Mouse (Mus musculus): ENCODE measurements around the gene Gm20388.

Gm20388 gene

DNA sequence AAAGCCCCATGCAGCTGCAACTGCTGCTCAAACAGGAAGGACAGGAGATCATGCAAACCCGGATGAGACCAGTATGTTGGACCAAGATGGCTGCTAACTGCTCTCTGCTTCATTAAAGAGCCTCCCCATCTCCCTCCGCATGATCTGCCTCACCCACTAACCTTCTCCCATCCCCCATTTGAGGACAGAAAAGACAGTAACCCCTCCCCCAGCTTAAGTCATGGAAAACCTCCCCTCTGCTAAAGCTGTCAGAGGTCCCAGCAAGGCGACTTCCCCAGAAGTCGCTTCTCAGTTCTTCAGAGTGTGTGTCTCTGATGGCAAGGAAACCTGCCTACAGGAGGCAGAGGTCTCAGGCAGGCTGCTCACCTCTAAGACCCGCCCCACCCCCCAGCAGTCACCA lies 1777.9 kb downstream of the Gm20388 start:
- no peak for DNase-seq (ENCODE audit: low read depth, low spot score)

DNA sequence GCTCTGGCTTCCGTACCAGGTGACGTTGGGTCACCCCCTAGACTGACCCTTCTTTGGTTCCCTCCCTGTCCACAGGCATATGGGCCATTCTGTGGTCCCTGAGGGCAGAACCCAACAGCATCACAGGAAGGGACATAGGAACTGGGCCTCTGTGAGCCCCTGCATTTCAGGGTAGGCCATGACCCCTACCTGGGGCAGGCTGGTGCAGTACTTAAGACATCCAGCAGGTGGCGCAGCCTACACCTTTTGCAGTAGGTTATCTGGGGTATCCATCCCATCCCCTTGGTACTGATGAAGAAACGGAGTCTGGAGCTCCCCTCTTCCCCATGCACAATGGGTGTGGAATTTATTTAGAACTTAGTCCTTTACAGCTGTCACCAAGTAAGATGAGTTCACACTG lies 1783.8 kb downstream of the Gm20388 start:
- peak; percentile 31 for DNase-seq (ENCODE audit: low read depth, low spot score)

DNA sequence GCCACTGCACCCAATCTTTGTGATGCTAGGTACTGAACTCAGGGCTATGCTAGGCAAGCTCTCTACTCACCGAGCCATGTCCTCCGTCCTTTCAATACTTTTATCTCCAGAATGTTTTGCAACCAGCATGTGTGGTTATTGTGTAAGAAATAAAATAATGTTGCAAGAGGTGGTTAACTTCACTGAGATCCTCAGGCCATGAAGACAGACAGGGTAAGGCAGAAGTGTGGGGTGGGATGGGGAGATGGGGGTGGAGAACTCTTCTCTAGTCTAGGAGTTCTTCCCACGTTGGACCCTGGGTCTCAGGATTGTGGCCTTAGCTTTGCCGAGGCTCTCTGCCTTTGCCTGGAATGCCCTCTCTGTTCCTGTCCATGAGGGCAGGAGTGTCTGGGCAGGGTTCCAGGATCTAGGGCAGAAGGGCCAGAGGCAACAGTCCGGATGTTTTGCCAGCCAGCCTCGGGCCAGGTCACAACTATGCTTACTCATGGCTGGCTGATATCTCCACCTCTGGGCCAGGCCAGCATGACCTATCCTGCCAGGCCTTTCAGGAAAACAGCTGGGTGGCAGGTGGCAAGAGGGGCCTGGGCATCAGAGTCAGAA lies 1785.0 kb downstream of the Gm20388 start:
- no peak for DNase-seq (ENCODE audit: low read depth, low spot score)

DNA sequence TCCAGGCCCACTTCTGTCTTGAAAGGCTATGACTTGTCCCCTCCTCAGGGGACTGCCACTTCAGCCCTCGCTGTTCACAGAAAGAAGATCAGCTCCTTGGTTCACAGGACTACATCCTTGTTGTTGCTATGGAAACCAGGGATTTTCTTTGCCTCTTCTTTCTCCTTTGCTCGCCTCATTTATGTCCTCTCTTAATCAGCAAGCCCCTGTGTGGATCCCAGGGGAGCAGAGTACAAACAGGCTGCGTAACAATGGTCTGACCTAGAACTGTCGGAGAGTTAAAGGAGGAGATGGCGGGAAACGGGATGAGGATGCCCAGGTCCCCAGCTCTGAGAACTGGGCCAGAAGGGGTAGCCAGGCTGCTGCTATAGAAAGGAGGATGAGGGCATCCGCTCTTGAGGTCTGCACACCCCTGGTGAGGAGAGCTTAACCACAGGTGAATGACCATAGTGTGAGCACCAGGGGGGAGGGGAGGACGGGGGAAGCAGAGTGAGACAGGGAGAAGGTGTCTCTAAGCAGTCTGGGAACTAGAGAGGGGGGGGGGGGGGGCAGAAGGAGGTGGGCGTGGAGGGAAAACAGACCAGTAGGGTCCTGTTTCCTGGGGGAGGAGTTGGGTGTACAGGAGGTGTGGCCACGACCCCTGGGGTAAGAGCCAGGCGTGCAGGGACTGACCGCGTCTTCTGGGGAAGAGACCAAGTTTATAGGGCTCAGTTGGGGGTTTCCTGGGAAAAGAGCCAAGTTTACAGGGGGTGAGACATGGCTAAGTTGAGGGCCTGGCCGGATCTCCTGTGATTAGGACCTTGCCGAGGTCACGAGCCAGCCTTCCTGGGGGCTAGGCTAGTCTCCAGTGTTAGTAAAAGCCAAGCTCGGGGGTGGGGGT lies 1787.3 kb downstream of the Gm20388 start:
- DNase-seq (ENCODE audit: low read depth, low spot score) = no peak

DNA sequence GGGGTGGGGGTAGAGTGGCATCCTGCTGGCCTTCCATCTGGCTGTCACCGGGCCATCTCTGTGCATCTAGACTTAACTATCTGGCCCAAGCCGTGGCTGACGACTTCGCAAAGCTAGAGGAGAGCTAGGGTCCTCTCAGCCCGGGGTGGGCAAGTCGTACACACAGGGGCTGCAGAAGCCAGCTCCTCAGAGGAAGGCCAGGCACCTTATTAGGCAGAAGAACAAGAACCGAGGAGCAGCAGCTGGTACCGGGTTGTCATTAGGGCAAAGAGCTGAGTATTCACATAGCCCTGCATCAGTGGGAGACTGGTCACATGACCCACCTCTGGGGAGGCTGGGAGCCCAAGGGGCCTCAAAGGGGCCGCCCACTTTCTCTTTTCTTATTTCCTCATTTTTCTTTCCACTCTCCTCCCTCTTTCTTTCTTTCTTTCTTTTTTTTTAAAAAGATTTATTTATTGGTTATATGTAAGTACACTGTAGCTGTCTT lies 1788.0 kb downstream of the Gm20388 start:
- DNase-seq (ENCODE audit: low read depth, low spot score) = no peak

DNA sequence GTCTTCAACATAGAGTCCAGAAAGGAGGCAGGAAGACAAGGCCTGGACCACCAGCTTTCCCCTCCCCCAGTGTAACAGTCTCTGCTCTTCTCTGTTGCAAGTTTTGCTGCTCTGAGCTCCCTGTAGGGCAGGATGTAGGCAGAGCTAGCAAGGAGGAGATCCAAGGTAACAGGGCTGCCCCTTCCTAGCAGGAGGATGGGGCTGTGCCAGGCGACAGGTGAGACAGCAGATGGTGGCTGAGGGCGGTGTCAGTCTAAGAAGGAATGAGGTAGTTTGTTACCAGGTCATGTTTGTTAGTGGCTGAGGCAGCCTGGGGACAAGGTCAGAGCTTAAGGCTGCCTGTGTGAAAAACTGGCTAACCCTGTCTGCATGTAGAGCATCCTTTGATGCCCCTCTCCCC lies 1789.3 kb downstream of the Gm20388 start:
- no peak for DNase-seq (ENCODE audit: low read depth, low spot score)

DNA sequence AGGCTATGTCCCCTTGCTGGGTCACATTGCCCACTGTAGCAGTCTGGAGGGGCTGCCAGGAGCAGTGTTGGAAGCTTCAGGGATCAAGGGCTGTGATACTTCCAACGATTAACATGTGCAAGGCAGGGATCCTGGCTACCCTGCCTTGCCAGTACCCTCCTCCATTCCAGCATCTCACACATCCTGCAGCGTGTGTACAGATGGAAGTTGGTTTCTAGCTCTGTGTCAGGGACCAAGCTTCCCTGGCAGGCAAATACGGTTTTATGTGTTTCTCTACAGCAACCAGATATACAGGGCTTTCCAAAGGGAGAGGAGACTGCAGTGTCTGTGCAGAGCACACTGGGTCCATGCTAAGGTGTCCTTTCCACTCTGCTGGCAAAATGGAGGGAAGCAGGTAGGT lies 1794.5 kb downstream of the Gm20388 start:
- DNase-seq (ENCODE audit: low read depth, low spot score) = no peak

DNA sequence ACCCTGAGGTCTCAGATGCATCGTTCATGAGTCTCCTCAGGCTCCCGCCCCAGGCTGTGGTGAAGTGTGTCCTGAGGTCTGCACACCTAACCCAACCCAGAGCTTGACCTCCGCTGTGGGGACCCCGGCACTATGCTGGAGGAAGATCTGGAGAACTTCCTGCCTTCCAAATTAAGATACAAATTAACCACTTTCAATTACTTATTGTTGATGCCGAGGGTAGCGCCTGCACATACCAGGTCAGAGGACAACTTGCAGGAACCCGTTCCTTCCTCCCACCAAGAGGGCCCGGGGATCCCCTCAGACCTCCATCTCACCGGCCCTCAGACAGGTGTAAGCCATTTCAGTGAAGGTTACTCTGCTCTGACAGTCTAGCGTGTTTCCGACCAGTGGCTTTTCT lies 1796.3 kb downstream of the Gm20388 start:
- DNase-seq (ENCODE audit: low read depth, low spot score) = no peak

DNA sequence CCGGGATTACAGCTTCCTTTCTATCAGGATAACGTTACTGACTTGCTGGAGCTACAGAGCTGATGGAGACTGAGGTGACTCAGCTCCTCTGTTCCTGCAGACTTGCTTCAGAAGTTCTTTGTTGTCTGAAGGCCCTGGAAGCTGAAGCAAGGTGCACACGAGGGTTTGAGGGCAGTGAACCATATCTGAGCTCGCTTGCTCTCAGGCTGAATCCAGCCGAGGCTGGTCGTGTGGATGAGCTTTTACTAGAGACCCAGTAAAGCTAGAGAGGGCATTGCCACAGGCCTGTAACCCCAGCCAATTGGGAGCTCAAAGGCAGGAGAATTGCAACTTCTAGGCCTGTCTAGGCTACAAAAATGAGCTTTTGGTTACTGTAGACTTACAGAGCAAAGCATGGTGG lies 1797.8 kb downstream of the Gm20388 start:
- DNase-seq (ENCODE audit: low read depth, low spot score) = no peak

DNA sequence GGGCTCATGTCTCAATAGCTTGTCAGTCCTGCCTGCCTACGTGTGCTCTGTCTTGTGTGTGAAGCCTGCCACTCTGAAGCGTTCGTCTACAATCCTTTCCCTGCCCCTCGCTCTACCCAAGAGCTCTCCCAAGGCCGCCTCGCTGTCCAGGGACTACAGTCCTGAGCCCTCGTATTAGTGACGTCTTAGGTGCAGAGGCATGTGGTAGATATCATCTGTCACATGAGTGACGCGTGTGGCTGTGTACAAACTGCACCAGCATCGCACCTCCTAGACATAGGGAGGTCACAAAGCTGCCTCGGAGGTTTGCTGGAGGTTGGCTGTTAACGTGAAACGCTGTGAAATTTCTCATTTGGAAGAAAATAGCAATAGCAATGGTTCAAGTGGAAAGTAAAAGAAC lies 1806.9 kb downstream of the Gm20388 start:
- no peak for DNase-seq (ENCODE audit: low read depth, low spot score)

DNA sequence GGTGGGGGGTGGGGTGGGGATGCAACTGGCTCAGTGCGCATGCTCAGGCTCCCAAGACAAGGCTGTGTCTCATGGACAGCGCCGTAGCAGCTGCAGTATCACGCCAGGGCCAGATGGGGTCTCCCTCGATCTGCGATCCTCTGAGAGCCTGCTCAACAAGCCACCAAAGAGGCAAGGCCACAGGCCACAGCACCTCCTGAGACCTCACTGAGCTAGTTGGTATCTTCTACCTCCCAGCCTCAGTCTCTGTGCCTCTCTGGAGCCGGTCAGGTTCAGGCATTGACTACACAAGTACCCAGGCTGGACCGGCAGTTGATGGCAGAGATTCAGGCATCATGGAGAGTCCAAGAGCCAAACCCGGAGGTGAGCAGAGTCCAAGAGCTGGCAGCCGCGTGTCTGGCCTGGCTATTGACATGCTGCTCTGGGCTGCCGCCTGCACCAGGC lies 1807.4 kb downstream of the Gm20388 start:
- DNase-seq (ENCODE audit: low read depth, low spot score) = peak; percentile 24

DNA sequence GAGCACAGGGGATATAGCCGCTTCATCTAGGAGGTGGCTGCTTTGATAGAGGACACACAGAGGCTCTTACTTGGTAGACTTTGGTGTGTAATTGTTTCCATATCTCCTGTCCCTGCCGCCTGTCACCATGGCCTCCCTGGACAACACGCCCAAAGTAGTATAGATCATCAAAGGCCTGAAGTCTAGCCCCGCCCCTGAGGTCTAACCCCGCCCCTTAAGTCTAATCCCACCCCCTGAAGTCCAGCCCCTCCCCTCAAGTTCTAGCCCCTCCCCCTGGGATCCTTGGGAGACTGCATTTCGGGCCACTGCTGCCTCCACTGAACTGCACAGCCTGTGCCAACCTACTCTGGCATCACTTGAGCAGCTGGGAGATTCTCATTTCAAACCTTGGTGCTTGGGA lies 1808.3 kb downstream of the Gm20388 start:
- no peak for DNase-seq (ENCODE audit: low read depth, low spot score)

DNA sequence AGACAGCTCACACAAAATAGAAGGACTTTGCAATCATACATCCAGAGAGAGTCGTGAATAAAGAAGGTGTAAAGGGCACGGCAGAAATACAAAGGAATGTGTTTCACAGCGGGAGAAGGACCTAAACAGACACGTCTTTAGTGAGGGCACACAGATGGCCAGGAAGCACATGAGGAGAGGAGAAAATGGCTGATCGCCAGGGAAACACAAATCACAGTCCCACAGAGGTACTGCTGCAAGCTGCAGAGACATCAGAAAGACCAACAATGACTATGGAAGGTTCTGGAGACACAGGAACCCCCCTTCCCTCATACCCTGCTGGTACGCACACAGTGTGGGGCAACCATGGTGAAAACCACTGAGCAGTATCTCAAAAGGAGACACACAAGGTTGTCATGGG lies 1810.4 kb downstream of the Gm20388 start:
- DNase-seq (ENCODE audit: low read depth, low spot score) = no peak

DNA sequence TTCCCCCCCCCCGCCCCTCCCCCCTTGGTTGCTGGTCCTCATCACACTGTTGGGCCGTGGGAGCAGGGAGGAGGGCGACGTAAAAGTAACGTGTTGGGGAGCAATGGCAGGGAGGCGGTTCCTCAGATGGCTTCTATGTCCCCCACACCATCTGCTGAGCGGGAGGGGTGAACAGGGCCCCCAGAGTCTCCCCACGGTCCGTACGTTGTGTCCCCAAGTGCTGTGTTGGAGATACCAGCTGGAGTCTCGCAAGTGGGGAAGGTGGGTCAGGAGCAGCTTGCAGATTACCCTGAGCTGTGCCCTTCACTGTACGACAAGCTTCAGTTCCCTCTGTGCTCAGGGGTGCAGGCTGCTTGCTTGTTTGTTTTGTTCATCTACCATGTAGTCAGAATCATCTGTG lies 1813.2 kb downstream of the Gm20388 start:
- no peak for DNase-seq (ENCODE audit: low read depth, low spot score)

DNA sequence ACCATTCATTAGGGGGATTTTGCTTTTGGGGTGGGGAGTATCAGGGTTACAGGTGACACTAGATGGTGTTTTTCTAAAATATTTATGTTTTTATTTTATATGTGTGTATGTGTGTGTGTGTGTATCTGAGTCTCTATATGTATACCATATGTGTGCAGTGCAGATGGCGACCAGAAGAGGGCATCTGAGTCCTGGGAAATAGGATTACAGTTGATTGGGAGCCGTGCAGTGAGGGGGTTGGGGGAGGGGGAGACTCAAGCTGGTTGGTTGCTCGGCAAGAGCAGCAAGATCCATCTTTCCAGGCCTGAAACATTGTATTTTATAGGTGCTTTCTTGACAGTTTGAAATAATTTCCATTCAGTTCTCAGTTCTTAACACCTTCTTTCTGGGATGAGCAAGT lies 1816.5 kb downstream of the Gm20388 start:
- no peak for DNase-seq (ENCODE audit: low read depth, low spot score)

DNA sequence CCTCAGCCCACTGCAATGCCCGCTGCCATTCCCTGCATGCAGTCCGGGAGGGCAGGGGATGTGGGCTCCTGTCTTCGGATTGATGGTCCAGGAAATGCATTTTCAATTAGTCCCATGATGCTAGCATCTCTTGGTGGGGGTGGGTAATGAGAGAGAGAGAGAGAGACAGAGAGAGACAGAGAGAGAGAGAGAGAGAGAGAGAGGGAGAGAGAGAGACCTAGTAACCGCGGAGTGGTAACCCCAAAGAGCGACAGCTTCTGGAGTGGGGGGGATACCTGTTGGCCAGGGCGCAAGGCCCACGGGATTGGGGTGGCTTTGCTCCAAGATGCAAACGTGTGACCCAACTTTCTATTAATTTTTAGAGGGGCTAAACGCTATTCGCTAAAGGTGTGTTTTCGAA lies 1818.7 kb downstream of the Gm20388 start, which contains the start of gene Jph3:
Gene Jph3, plus strand, starts transcription at position 301 of the 400 bp plus-strand sequence.
- DNase-seq (ENCODE audit: low read depth, low spot score) = no peak

DNA sequence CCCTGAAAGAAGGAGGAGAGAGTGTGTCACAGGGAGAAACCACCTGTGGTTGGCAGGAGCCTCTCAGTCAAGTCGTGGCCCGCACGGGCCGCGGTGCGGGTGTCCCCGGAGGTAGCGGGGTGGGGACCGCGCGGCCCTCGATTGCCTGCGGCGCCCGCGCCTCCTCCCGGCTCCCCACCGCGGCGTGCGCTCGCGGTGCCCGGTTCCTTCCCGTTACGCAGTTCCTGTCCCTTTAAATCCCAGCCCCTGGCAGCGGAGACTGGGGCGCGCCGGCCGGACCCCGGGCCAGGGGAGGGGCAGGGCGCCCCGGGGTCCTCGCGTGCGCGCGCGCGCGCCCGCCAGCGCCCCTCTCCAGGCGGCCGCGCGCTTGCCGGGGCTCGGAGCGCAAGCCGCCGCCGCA lies 1819.1 kb downstream of the Gm20388 start:
- DNase-seq (ENCODE audit: low read depth, low spot score) = no peak

DNA sequence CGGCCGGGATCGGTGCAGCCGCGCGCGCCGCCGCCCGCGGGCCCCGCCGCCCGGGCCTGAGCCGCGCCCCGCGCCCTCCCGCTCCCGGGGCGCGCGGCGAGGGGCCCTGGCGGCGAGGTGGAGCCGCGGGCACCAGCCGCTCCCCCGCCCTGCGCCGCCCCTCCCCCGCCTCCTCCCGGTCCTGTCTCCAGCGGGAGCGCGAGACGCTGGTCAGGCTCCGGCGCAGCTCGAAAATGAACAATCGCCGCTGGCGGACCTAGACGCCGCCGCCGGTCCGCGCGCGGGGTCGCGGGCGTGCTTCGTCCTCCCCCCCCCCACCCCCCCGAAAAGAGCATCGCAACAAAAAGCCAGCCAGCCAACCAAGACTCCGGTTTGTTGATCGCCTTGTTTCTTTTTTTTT lies 1819.5 kb downstream of the Gm20388 start:
- DNase-seq (ENCODE audit: low read depth, low spot score) = no peak

DNA sequence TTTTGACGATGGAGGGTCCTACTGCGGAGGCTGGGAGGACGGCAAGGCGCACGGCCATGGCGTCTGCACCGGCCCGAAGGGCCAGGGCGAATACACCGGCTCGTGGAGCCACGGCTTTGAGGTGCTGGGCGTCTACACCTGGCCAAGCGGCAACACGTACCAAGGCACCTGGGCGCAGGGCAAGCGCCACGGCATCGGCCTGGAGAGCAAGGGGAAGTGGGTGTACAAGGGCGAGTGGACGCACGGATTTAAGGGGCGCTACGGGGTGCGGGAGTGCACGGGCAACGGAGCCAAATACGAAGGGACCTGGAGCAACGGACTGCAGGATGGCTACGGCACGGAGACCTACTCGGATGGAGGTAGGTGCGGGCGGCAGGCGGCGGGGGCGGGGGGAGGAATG lies 1820.0 kb downstream of the Gm20388 start:
- no peak for DNase-seq (ENCODE audit: low read depth, low spot score)

DNA sequence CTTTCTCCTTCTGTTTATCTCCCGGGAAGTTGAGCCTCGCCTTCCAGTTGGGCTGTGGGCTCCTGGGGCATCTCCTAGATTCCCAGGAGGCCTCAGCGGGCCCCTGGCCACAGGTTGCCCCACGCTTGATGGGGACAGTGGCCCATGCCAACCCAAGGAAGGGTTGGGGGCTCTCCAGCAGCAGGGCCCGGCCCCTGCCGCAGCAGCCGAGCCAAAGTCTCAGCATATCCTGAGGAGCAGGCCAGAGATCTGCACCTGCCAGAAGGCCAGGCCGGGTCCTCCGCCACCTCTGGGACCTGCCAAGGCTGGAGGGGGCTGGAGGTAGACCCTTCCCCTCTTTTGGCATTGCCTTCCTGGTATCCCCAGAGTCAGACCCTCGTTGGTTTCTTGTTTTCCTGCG lies 1820.4 kb downstream of the Gm20388 start:
- DNase-seq (ENCODE audit: low read depth, low spot score) = no peak

DNA sequence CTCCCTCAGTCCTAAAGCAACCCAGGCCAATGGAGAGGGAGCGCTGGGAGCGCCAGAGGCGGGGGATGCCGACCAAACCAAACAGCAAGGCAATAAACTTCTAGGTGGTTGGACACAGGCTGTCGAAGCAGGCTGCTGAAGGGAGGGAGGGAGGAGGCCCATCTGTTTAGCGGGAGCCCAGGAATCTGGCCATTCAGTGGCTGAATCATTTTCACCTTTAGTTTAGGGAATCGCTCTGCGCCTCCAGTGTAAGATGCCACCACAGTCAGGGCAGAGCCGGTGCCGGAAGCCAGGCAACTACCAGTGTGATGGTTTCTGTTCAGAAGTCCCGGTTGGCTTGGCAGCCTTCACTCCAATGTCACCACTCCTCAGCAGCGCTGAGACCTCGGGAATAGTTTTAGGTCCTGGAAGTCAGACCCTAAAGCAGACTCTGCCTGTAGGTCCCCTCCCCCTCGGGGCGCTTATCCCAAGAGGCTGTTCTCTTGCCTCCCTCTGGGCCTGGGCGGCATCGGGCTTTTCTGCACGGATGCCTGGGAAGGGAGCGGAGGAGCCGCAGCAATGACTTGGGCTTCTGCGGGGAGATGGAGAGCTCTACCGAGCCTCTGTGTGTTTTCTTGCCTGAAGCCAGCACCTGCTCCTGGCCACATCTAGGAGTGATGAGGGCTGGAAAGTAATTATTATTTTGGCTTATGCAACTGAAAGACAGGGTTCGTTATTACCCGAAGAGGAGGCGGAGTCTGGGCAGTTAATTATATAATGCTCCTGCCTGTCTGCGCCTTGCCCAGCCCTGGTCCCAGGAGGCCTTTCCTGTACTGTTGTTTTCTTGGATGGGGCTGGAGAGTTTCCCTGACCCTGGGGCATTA lies 1821.1 kb downstream of the Gm20388 start:
- DNase-seq (ENCODE audit: low read depth, low spot score) = no peak

DNA sequence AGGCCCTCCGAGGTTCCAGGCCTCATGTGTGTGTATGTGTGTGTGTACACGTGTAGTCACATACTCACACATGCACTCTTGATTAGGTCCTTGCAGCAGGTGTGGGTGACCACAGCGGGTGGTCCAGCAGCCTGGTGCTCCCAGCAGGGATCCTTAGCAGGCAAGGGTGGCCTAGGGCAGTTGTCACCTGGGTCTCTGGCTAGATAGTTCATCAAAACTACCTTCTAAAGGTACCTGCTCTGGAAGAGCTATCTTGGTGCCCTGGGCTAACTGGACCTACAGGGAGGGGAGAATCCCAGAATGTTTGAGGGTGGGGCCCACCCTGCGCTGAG lies 1821.7 kb downstream of the Gm20388 start:
- DNase-seq (ENCODE audit: low read depth, low spot score) = no peak

All from CD4-positive helper T cell, adult 2 months (primary cell).